Mouse (Mus musculus) adrenal gland, postnatal 36 days (tissue): ENCODE measurements at regions not wholly inside any gene's neighbourhood (a gene's known extent, or its start where the extent isn't known, plus 50 kb on each side); places are given as distances from the start of the nearest gene placed in this dataset.

Experiments
- DNase-seq, 2 experiments: peaks; one replicate each; pipeline ENCODE4 v3.0.0; 2021; ENCODE audit warnings: mixed read lengths in 1 of 2

GRCm38 (mm10) chr6:147416592-147416991 is 59.0 kb upstream of the Ccdc91 start:
- DNase-seq, result no peak

- DNase-seq, result no peak
These were observed 61.9 kb upstream of the Ccdc91 start for GRCm38 (mm10) chr6:147413713-147414112.

- no peak for DNase-seq
These were observed 77.6 kb upstream of the Ccdc91 start for GRCm38 (mm10) chr6:147397984-147398383.

DNA sequence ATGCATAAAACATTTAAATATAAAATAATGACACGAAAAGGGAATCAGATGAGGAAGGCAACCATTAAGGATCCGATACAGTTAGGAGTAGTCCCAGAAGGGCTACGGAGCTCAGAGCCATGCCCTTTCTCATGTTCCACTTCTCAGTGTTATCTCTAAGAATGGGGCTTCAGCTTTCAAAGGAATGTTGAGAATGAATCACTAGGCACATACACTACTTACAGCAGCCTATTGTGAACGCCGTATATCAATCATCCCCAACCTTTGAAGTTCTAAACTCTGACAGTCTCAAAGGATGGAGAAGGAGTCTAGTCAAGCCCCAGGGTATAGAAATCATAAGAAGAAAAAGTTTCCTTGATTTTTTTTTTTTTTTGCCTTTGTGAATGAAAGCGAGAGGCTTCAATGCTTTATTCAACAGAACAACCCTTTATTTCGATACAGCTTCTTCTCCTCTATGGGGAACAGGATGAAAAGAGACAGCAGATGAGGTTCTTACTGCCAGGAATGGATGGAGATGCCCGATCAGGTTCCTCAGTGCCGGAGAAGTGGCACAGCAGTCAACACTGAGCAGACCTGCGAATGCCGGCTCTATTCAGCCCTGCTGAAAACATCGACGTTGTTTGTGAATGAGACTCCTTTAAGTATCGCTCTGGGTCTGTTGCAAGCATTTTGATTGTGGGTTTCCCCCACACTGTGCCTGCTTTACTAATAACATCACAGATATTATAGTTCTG is 84.0 kb upstream of the Ccdc91 start:
- no peak for DNase-seq

DNA sequence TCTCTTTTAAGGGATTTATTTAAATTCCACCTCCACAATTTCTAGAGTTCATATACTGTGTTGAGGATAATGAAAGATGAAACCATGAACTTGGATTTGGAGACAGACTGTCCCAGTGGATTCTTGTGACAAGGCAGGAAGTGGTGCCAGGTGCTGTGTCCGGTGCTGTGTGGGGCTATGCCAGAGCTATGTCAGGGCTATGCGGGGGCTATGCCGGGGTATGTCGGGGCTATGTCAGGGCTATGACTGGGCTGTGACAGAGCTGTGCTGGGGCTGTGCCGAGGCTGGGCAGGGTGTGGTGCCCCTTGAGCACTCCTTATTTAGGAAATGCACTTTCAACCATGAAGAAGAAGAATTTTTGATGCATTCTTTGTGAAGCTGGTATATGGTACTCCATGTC is 85.1 kb upstream of the Ccdc91 start:
- DNase-seq, result no peak

GRCm38 (mm10) chr6:147388727-147389126 is 86.9 kb upstream of the Ccdc91 start:
- DNase-seq, result peak in 1 of 2 experiments; percentile 1

DNA sequence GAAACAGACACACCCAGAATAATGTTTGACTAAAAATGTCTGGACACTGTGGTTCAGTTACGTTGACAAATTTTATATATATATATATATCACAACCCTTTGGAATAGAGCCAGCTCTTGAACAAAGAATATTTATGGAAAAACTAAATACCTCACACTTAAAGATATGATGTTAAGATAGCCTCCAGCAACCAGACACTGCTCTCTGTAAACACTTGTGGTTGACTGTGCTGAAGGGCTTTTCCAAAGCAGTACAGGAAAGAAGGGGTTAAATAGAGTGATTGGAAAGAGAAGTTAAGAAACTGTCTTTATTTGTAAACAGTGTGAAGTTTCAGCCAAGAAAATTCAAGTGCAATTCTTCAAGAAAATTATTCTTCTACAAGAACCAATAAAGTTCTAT is 90.0 kb upstream of the Ccdc91 start:
- DNase-seq, result no peak

GRCm38 (mm10) chr6:147380519-147380918 is 95.1 kb upstream of the Ccdc91 start:
- DNase-seq, result no peak

DNA sequence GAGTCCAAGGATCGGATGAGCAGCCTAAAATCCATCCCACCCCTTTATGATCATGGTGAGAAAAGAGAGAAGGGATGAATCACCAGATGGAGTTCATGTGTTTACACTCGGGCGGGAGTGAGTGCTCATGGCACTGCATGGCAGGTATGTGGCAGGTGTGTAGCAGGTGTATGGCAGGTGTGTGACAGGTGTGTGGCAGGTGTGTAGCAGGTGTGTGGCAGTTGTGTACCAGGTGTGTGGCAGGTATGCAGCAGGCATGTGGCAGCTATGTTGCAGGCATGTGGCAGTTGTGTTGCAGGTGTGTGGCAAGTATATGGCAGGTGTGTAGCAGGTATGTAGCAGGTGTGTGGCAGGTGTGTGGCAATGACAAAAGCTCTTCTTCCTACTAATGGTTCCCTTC is 97.9 kb upstream of the Ccdc91 start:
- no peak for DNase-seq

GRCm38 (mm10) chr6:147371737-147372136 is 103.9 kb upstream of the Ccdc91 start:
- DNase-seq, result no peak

- no peak for DNase-seq
These were observed 104.3 kb upstream of the Ccdc91 start for GRCm38 (mm10) chr6:147371336-147371735.

- no peak for DNase-seq
These were observed 98.9 kb upstream of the Pthlh start for GRCm38 (mm10) chr6:147362842-147363241.

- DNase-seq, result no peak
These were observed 93.0 kb upstream of the Pthlh start for GRCm38 (mm10) chr6:147357031-147357430.

DNA sequence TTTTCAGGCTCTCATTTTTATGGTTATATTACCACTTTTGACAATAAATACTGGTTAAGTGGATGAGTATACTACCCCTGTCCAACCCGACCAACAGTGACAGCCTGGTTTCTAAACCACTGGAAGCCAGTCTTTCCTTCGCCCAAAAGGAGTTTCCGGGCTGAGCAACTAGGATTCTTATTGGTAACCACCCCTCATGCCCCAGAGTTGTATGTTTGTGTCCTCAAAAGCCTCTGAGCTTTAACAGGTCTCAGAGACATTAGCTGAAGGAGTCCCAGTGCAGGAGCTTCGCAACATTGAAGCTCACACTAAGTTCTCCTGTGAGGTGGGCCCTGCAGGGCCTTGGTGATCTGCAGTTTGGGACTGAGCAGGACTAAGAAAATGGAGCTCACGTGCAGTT is 92.6 kb upstream of the Pthlh start:
- DNase-seq, result no peak

GRCm38 (mm10) chr6:147349566-147350237 is 85.7 kb upstream of the Pthlh start:
- no peak for DNase-seq

DNA sequence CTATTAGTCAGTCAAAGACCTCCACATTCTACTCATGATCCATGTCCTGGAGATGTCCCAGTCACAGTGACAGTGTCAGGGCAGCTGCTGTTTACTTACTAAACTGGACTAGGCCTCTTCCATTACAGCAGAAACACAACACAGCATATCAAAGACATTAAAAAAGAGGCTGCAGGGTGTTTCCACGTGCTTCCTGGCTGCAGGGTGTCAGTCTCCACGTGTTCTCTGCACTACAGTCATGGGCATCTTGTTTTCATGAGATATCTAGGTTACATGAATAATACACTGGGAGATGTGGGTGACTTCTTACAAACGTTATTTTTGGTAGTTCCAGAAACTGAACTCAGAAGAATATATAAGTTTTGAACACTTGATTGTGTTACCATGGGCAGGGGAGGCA is 84.6 kb upstream of the Pthlh start:
- DNase-seq, result no peak

GRCm38 (mm10) chr6:147341042-147341441 is 77.1 kb upstream of the Pthlh start:
- no peak for DNase-seq

DNA sequence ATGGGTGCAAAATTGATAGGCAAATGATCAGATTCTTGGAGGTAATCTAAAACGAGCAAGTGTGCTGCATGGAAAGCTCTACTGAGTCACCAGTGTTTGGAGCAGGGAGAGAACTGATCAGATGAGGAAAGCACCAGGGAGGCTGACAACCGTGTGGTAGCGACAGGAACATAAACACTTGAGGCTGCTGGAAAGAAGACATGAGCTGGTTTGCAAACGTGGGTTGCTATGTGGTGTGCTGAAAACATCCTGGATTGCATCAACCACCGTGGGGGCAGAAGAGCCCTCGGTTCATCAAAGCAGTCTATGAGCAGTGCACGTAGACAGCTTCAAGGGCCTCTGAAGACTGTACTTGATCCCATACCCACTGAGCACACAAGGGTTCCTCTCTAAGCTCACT is 69.0 kb upstream of the Pthlh start:
- DNase-seq, result no peak

DNA sequence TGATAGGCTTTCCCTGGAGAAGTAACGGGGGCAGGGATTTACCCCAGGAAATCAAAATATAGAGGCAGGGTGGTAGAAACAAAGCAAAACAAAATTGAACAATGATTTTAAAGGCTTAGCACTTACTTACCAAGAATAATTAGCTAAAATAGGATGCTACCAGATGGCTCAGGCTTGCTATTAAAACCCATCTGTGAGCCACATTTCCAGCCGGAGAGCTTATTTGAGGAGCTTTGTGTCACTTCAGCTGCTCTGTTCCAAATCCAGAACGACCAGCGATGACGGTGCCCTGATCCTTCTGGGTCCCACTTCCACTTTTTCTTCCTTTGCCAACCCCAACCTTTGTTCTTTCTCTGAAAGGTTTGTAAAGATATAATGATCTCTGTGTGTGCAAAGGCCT is 65.2 kb upstream of the Pthlh start:
- no peak for DNase-seq

DNA sequence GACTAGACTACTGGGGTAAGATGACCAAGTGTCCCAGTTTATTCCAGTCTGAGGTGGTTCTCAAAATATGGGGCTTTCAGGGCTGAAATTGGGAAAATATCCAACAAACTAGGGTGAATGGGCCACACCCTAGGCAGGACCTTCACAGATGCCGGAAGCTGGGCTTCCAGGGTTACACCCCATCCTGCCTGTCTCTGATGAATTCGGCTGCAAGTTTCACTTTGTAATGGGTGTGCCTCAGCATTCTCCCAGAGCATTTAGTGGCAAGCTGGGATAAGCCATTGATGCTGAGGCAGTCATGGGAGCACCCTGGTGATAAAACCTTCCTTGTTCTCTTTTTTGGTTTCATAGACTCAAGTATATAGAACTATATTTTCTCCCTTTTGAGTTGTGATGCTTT is 60.4 kb upstream of the Pthlh start:
- DNase-seq, result no peak

- DNase-seq, result peak in 1 of 2 experiments; percentile 2
These were observed 54.1 kb upstream of the Pthlh start for GRCm38 (mm10) chr6:147318106-147318505.

DNA sequence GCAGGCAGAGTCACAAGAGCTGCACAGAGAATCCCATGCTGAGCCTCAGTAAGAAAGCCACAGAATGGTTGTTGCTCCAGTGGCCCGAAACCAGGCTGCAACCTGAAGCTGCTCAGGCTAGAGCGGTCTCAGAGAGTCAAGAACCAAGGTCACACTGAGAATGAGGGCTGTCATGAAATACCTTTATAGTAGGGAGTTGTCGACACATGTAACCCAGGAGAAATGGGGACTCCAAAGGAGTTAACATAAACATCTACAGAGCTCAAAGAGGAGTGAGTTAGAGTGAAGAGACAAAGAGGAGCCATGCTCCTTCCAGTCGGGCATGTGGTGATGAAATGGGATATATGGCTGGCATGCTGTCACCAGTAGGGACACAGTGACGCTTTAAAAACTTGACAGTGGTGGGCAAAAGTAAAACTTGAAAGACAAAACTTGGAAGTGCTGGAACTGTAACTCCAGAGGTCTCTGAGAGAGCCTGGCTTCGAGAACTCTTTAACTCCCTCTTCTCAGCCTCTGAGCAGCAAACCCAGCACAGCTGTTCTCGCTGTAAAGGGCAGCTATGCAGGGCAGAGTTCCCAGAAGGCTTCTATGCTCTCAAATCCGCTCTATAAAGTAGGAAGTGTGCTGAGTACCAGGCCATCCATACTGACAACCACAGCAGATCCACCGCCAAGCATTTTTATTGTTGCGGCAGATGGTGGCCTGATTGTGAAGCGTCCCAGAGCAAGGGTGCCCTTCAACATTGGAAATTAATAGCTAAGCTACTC is 52.9 kb upstream of the Pthlh start:
- DNase-seq, result no peak

- no peak for DNase-seq
These were observed 52.2 kb upstream of the Pthlh start for GRCm38 (mm10) chr6:147316140-147316539.
